Mouse (Mus musculus) heart, postnatal 0 days (tissue): ENCODE results near the gene Ankrd22.

Experiments used
- CTCF ChIP-seq: IDR thresholded peaks from 2 replicates; pipeline ENCODE4 v1.5.1; 2016; ENCODE audit warnings: antibody characterized with exemption, control low read depth, low read depth
- EP300 ChIP-seq: IDR thresholded peaks from 2 replicates; pipeline ENCODE4 v1.6.1; 2016; ENCODE audit warnings: antibody characterized with exemption, low read depth

GRCm38 (mm10) chr19:34074239-34074638 is 91.6 kb downstream of the Ankrd22 start:
- TF ChIP-seq CTCF (no peak), EP300 (no peak)
